In the genomic region with DNA sequence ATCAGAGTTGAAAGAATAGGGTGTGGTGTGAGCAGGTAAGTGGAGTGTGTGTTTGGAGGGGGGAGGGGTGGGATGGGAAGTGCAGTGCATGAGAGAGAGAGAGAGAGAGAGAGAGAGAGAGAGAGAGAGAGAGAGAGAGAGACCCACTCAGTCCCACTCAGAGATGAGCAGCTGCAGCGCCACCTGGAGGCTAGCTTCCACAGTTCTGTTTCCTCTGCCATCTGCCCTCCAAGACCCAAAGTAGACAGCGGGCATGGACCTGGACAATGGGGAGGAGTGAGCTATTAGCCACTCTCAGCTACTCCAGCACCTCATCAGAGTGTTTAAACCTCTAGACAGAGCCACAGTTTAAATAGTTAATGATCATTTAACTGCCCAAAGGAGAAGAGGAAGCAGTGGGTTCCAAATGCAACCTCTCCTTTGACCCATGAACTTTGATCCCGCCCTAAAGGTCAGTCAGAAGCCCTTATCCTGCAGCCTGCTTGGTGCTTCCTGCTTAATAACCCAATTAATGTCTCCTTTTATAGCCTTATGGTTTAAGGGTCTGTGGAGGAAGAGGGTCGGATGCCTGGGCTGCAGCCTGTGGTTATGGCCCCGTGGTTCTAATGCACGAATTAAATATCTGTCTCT, we compare ENCODE assay signal across 10 mouse cellular contexts.
DNase-seq lines count a peak whose midpoint lies in the region; ATAC-seq and TF ChIP-seq lines count a peak whose summit lies in the region.
"Had no signal": no experiment of that assay in that cellular context is flagged by ENCODE, and none has a peak within 500 bp of the region (broad histone marks: within the 10 kb centered on the region; RNA-seq: fewer than 3 reads in every experiment).

No protein-coding gene starts in this region.

- no peak for ATAC-seq in forebrain, postnatal 0 days
- no peak for ATAC-seq in forebrain, embryonic 12.5 days (ENCODE audit: low FRiP score)
- ATAC-seq in embryonic facial prominence, embryonic 11.5 days (replicated peaks; ENCODE audit: insufficient number of reproducible peaks, low FRiP score, low TSS enrichment, low read depth), result no peak
- ATAC-seq in lung, postnatal 0 days, result no peak

- no peak for TF ChIP-seq EP300 in ES-Bruce4 (IDR thresholded peaks at IDR 0.05; ENCODE audit: insufficient read depth, low read depth, low read length)
- TF ChIP-seq EP300 in lung, postnatal 0 days (IDR thresholded peaks at IDR 0.05), result no peak

- H3K27me3 ChIP-seq in forebrain, postnatal 0 days (ENCODE audit: insufficient read depth, low read length), result peaks cover 18% of the 10 kb centered on the region
- H3K27me3 ChIP-seq in forebrain, embryonic 12.5 days, result peaks cover 96% of the 10 kb centered on the region
- no peaks in the 10 kb centered on the region for H3K27me3 ChIP-seq in ES-Bruce4 (ENCODE audit: control insufficient read depth, insufficient read depth, low read length, poor library complexity, severe bottlenecking)
- no peaks in the 10 kb centered on the region for H3K27me3 ChIP-seq in embryonic facial prominence, embryonic 11.5 days (ENCODE audit: control insufficient read depth, insufficient read depth, low read length)
- no peaks in the 10 kb centered on the region for H3K27me3 ChIP-seq in lung, postnatal 0 days (replicated peaks; ENCODE audit: insufficient read depth, low read length)

- no peaks in the 10 kb centered on the region for H3K36me3 ChIP-seq in forebrain, postnatal 0 days (ENCODE audit: insufficient read depth)
- H3K36me3 ChIP-seq in forebrain, embryonic 12.5 days (replicated peaks), result no peaks in the 10 kb centered on the region
- no peaks in the 10 kb centered on the region for H3K36me3 ChIP-seq in ES-Bruce4 (ENCODE audit: control insufficient read depth, insufficient read depth, low read length, poor library complexity, severe bottlenecking)
- no peaks in the 10 kb centered on the region for H3K36me3 ChIP-seq in embryonic facial prominence, embryonic 11.5 days (replicated peaks; ENCODE audit: control insufficient read depth, insufficient read depth, low read depth, low read length)
- H3K36me3 ChIP-seq in lung, postnatal 0 days (ENCODE audit: insufficient read depth, low read length), result no peaks in the 10 kb centered on the region
- H3K36me3 ChIP-seq: G1E had no signal

- no peak overlapping the region for H3K4me2 ChIP-seq in forebrain, postnatal 0 days (ENCODE audit: low read depth)
- no peak overlapping the region for H3K4me2 ChIP-seq in forebrain, embryonic 12.5 days
- no peak overlapping the region for H3K4me2 ChIP-seq in embryonic facial prominence, embryonic 11.5 days (ENCODE audit: low read depth, low read length)
- no peak overlapping the region for H3K4me2 ChIP-seq in lung, postnatal 0 days (replicated peaks; ENCODE audit: low read depth, low read length)

- H3K27ac ChIP-seq in forebrain, postnatal 0 days (ENCODE audit: low read depth, low read length), result no peak overlapping the region
- H3K27ac ChIP-seq in forebrain, embryonic 12.5 days, result no peak overlapping the region
- H3K27ac ChIP-seq in ES-Bruce4 (ENCODE audit: insufficient read depth, low read length), result no peak overlapping the region
- H3K27ac ChIP-seq in embryonic facial prominence, embryonic 11.5 days (replicated peaks; ENCODE audit: low read depth, low read length), result no peak overlapping the region
- H3K27ac ChIP-seq in lung, postnatal 0 days (ENCODE audit: low read length), result no peak overlapping the region

- no peak overlapping the region for H3K9ac ChIP-seq in forebrain, postnatal 0 days
- H3K9ac ChIP-seq in forebrain, embryonic 12.5 days, result no peak overlapping the region
- no peak overlapping the region for H3K9ac ChIP-seq in ES-Bruce4 (ENCODE audit: low read depth, poor library complexity, severe bottlenecking)
- H3K9ac ChIP-seq in embryonic facial prominence, embryonic 11.5 days (replicated peaks; ENCODE audit: low read length), result no peak overlapping the region
- no peak overlapping the region for H3K9ac ChIP-seq in lung, postnatal 0 days (replicated peaks; ENCODE audit: low read depth)

- WGBS in forebrain, postnatal 0 days, result 58% methylated on average over 6 of the region's 6 CpGs
- 66% methylated on average over 6 of the region's 6 CpGs for WGBS in forebrain, embryonic 12.5 days
- 48% methylated on average over 6 of the region's 6 CpGs for WGBS in embryonic facial prominence, embryonic 11.5 days
- 53% methylated on average over 6 of the region's 6 CpGs for WGBS in lung, postnatal 0 days

- intact Hi-C loops in gastrocnemius, postnatal 36 days (cut with DNase I), result no loop called here

- no peak overlapping the region for H3K4me3 ChIP-seq in forebrain, postnatal 0 days (ENCODE audit: low read depth, low read length)
- H3K4me3 ChIP-seq in forebrain, embryonic 12.5 days (replicated peaks), result no peak overlapping the region
- H3K4me3 ChIP-seq in ES-Bruce4 (ENCODE audit: low read depth, low read length), result no peak overlapping the region
- no peak overlapping the region for H3K4me3 ChIP-seq in embryonic facial prominence, embryonic 11.5 days (ENCODE audit: low read depth, low read length)
- H3K4me3 ChIP-seq in lung, postnatal 0 days (ENCODE audit: low read depth, low read length), result no peak overlapping the region
- H3K4me3 ChIP-seq: megakaryocyte, embryonic 14.5 days had no signal

- H3K4me1 ChIP-seq in forebrain, postnatal 0 days (ENCODE audit: insufficient read depth), result no peaks in the 10 kb centered on the region
- peaks cover 5% of the 10 kb centered on the region for H3K4me1 ChIP-seq in forebrain, embryonic 12.5 days
- H3K4me1 ChIP-seq in ES-Bruce4 (ENCODE audit: control insufficient read depth, insufficient read depth, low read length), result no peaks in the 10 kb centered on the region
- H3K4me1 ChIP-seq in embryonic facial prominence, embryonic 11.5 days (ENCODE audit: control insufficient read depth, insufficient read depth, low read length), result no peaks in the 10 kb centered on the region
- H3K4me1 ChIP-seq in lung, postnatal 0 days (ENCODE audit: insufficient read depth, low read depth, low read length), result no peaks in the 10 kb centered on the region
- H3K4me1 ChIP-seq: megakaryocyte, embryonic 14.5 days had no signal

- no peak for DNase-seq in forebrain, postnatal 0 days
- peak; percentile 40 for DNase-seq in embryonic facial prominence, embryonic 11.5 days (ENCODE audit: low spot score)
- DNase-seq in lung, postnatal 0 days (ENCODE audit: low spot score), result no peak
- no peak for DNase-seq in T-cell, adult 2 months (ENCODE audit: low spot score)
- no peak for DNase-seq in right cerebral cortex, adult 2 months (ENCODE audit: low spot score in 2 of 2)
- no peak for DNase-seq in gastrocnemius, postnatal 36 days

- no peak for TF ChIP-seq POLR2A in ES-Bruce4 (IDR thresholded peaks at IDR 0.05; ENCODE audit: insufficient read depth, low read length)

- H3K9me3 ChIP-seq in forebrain, postnatal 0 days (ENCODE audit: low read length), result no peaks in the 10 kb centered on the region
- no peaks in the 10 kb centered on the region for H3K9me3 ChIP-seq in forebrain, embryonic 12.5 days
- H3K9me3 ChIP-seq in ES-Bruce4 (replicated peaks; ENCODE audit: control insufficient read depth, insufficient read depth, low read length, poor library complexity, severe bottlenecking), result no peaks in the 10 kb centered on the region
- H3K9me3 ChIP-seq in embryonic facial prominence, embryonic 11.5 days (replicated peaks; ENCODE audit: control insufficient read depth, low read length), result no peaks in the 10 kb centered on the region
- H3K9me3 ChIP-seq in lung, postnatal 0 days (ENCODE audit: low read length), result no peaks in the 10 kb centered on the region
- H3K9me3 ChIP-seq: megakaryocyte, embryonic 14.5 days had no signal

- peak; percentile 40 for TF ChIP-seq CTCF in forebrain, postnatal 0 days (IDR thresholded peaks at IDR 0.05; ENCODE audit: low read depth)
- TF ChIP-seq CTCF in ES-Bruce4 (IDR thresholded peaks at IDR 0.05; ENCODE audit: low read depth, low read length), result peak; percentile 68
- TF ChIP-seq CTCF in lung, postnatal 0 days (IDR thresholded peaks at IDR 0.05), result peak; percentile 62
